Mouse (Mus musculus): ENCODE measurements around the gene Rab11fip4.

DNA sequence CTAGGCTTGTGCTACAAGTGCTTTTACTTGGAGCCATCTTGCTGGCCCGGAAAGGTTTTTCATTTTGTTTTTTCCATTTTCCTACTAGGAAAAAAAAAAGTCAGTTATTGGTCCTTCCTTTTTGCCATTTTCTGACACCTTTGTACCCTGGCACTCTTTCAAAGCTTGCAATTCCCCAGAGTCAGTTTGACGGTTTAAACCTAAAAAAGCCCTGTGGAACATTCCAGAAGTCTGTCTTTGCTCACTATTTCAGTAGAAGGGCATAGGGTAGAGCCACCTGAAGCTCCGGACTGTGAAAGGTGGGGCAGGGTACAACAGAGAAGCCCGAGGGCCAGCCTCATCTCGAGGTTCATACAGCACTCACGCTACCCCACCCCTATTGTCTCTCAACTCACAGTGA lies 134.0 kb downstream of the Rab11fip4 start:
- no peak for TF ChIP-seq CTCF (IDR thresholded peaks at IDR 0.05; ENCODE audit: low read depth)
- no peak for TF ChIP-seq EP300 (IDR thresholded peaks at IDR 0.05; ENCODE audit: low read depth)
